Mouse (Mus musculus) brain, embryonic 14.5 days (tissue): ENCODE results near the gene Troap. TPM values are rescaled to one million over a fixed set of nuclear protein-coding genes. Genes with fewer than 3 reads are reported as not detected.
A peak's percentile ranks its signal among the peaks of the same experiment; 100 is the strongest.

Source experiments
- DNase-seq: peaks from one replicate; pipeline ENCODE4 v3.0.0-alpha.2; 2011; ENCODE audit warnings: low read depth
- CTCF ChIP-seq: fragments of 200-500 bp; IDR thresholded peaks from 2 replicates; pipeline ENCODE4 v1.5.1; 2012; ENCODE audit warnings: inconsistent platforms, mild to moderate bottlenecking, moderate library complexity, borderline replicate concordance; ENCODE audit not compliant: insufficient read depth, insufficient read length; ENCODE audit errors: extremely low read depth
- POLR2A ChIP-seq: fragments of 200-500 bp; IDR thresholded peaks from 2 replicates; pipeline ENCODE4 v1.6.1; 2012; ENCODE audit warnings: mild to moderate bottlenecking, inconsistent platforms, borderline replicate concordance; ENCODE audit not compliant: poor library complexity, insufficient read depth, insufficient read length, severe bottlenecking; ENCODE audit errors: extremely low read depth
- polyA plus RNA-seq: library from polyadenylated mRNA; depleted of rRNA; stranded (reverse); fragments of >200 nt; gene quantifications from 2 replicates; pipeline ENCODE4 v1.2.3, GENCODE M21; 2012

Gene Troap
- polyA plus RNA-seq, 1 experiment = 12.1 TPM

GRCm38 (mm10) chr15:99111139-99111538 lies 36.8 kb downstream of the Troap start:
- no peak for DNase-seq

GRCm38 (mm10) chr15:99111809-99112208 lies 37.4 kb downstream of the Troap start:
- no peak for TF ChIP-seq POLR2A
- TF ChIP-seq CTCF = no peak
- no peak for DNase-seq

More at GRCm38 (mm10) chr15:99111139-99111538, 36.8 kb downstream of the Troap start:
- no peak for TF ChIP-seq CTCF
- TF ChIP-seq POLR2A = no peak

GRCm38 (mm10) chr15:99112843-99113395 lies 38.5 kb downstream of the Troap start:
- TF ChIP-seq POLR2A = no peak

GRCm38 (mm10) chr15:99113396-99113975 lies 39.1 kb downstream of the Troap start:
- no peak for DNase-seq
- TF ChIP-seq CTCF = peak; percentile 32; the same call in 1 of the 2 replicates
- no peak for TF ChIP-seq POLR2A

More at GRCm38 (mm10) chr15:99112843-99113395, 38.5 kb downstream of the Troap start:
- no peak for DNase-seq

GRCm38 (mm10) chr15:99114312-99115064 lies 40.1 kb downstream of the Troap start:
- DNase-seq = no peak
- TF ChIP-seq CTCF (no peak), POLR2A (no peak)

DNA sequence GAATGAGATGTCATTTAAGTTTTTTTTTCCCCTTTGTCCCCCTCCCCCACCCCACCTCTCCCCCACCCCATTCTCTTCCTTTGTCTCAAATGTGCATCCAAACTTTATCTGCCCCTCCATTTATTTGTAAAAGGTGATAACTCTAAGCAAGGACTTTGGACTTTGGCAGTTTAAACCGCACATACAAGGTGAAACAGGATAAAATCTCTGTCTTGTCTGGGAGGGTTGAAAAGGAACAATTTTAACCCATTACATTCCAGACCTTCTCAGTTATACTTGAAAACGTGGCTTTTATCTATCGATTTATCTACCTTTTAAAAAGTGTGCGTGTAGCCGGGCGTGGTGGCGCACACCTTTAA lies 40.7 kb downstream of the Troap start:
- DNase-seq = no peak
- no peak for TF ChIP-seq POLR2A
- TF ChIP-seq CTCF = no peak

- no peak for DNase-seq
- no peak for TF ChIP-seq CTCF
- no peak for TF ChIP-seq POLR2A
Observed at GRCm38 (mm10) chr15:99116539-99116938, 42.2 kb downstream of the Troap start.

GRCm38 (mm10) chr15:99120814-99121213 lies 46.4 kb downstream of the Troap start:
- no peak for TF ChIP-seq POLR2A
- no peak for TF ChIP-seq CTCF

DNA sequence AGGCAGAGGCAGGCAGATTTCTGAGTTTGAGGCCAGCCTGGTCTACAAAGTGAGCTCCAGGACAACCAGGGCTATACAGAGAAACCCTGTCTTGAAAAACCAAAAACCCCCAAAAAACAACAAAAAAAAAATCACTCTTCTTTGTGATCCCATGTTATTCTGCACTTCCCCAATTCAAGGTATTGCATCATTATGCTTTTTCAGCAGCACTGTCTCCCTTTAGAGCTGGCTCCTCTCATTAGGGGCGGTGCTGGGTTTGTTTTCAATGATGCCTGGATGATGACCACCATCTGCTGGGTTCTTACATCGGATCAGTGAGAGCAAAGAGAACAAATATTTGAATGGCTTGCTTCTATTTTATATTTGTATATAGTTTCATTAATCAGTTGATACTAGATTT lies 48.3 kb downstream of the Troap start:
- TF ChIP-seq CTCF (no peak), POLR2A (no peak)
- no peak for DNase-seq

More at GRCm38 (mm10) chr15:99120814-99121213, 46.4 kb downstream of the Troap start:
- no peak for DNase-seq

GRCm38 (mm10) chr15:99125711-99126080 lies 51.3 kb downstream of the Troap start, which contains the start of gene Spats2:
TSS of gene Spats2 (plus strand) at chr15:99125916.
- DNase-seq = no peak
- TF ChIP-seq CTCF = no peak
- TF ChIP-seq POLR2A = no peak

- DNase-seq = peak; percentile 95
- peak; percentile 96 for TF ChIP-seq POLR2A
- no peak for TF ChIP-seq CTCF
Observed at GRCm38 (mm10) chr15:99126081-99126815, 51.9 kb downstream of the Troap start.
